Mouse (Mus musculus) MEL (cell line): ENCODE measurements at regions not wholly inside any gene's neighbourhood (a gene's known extent, or its start where the extent isn't known, plus 50 kb on each side); places are given as distances from the start of the nearest gene placed in this dataset.

Experiments used
- DNase-seq: peaks from one replicate; pipeline ENCODE4 v3.0.0; 2011; ENCODE audit warnings: low read depth, low spot score
- H3K27ac ChIP-seq: 2 replicates; pipeline ENCODE4 v1.5.1; 2012; ENCODE audit warnings: low read depth, mild to moderate bottlenecking, control low read depth, low read length, moderate library complexity; ENCODE audit not compliant: control insufficient read depth
- H3K27me3 ChIP-seq, 2 experiments: fragments of 150-350 bp in 1 of 2; sonication (generic) in 1 of 2; 2 replicates each; pipeline ENCODE4 v1.6.1; 2012; ENCODE audit warnings: low read length in 2 of 2, mild to moderate bottlenecking in 2 of 2, improper control_type of control experiment in 1 of 2, moderate library complexity in 1 of 2; ENCODE audit not compliant: insufficient read depth in 2 of 2, control insufficient read depth in 1 of 2
- H3K36me3 ChIP-seq, 2 experiments: 2 replicates each; pipeline ENCODE4 v1.6.1; 2012 to 2014; ENCODE audit warnings: low read length in 2 of 2, improper control_type of control experiment in 1 of 2, inconsistent platforms in 1 of 2, mild to moderate bottlenecking in 1 of 2; ENCODE audit not compliant: insufficient read depth in 2 of 2, control insufficient read depth in 1 of 2
- H3K4me1 ChIP-seq, 2 experiments: fragments of 150-350 bp in 1 of 2; sonication (generic) in 1 of 2; 2 replicates each; pipeline ENCODE4 v1.6.1; 2012; ENCODE audit warnings: low read length in 2 of 2, improper control_type of control experiment in 1 of 2, mild to moderate bottlenecking in 1 of 2; ENCODE audit not compliant: insufficient read depth in 2 of 2, control insufficient read depth in 1 of 2
- H3K4me3 ChIP-seq, 2 experiments: fragments of 150-350 bp in 1 of 2; sonication (generic) in 1 of 2; 2 replicates each; pipeline ENCODE4 v1.5.1; 2012; ENCODE audit warnings: low read depth in 2 of 2, low read length in 2 of 2, mild to moderate bottlenecking in 2 of 2, moderate library complexity in 2 of 2, control low read depth in 1 of 2, improper control_type of control experiment in 1 of 2; ENCODE audit not compliant: control insufficient read depth in 1 of 2, insufficient read depth in 1 of 2
- H3K79me2 ChIP-seq: 2 replicates; pipeline ENCODE4 v1.6.1; 2012; ENCODE audit warnings: mild to moderate bottlenecking, low read length, moderate library complexity; ENCODE audit not compliant: control insufficient read depth, poor library complexity, insufficient read depth
- H3K9ac ChIP-seq: 2 replicates; pipeline ENCODE4 v1.6.1; 2012; ENCODE audit warnings: low read depth, mild to moderate bottlenecking, control low read depth, low read length, moderate library complexity; ENCODE audit not compliant: control insufficient read depth, poor library complexity, severe bottlenecking
- H3K9me3 ChIP-seq: fragments of 150-350 bp; sonication (generic); replicated peaks from 2 replicates; pipeline ENCODE4 v1.6.1; 2012; ENCODE audit warnings: mild to moderate bottlenecking, low read length, improper control_type of control experiment, moderate library complexity; ENCODE audit not compliant: insufficient read depth
- CHD1 ChIP-seq: IDR thresholded peaks from 2 replicates; pipeline ENCODE4 v1.6.1; 2012; ENCODE audit warnings: low read depth, mild to moderate bottlenecking, inconsistent platforms, low read length, improper control_type of control experiment
- CHD2 ChIP-seq: IDR thresholded peaks from 2 replicates; pipeline ENCODE4 v1.6.1; 2011; ENCODE audit warnings: low read length, improper control_type of control experiment
- E2F4 ChIP-seq: IDR thresholded peaks from 2 replicates; pipeline ENCODE4 v1.6.1; 2011; ENCODE audit warnings: low read depth, low read length, improper control_type of control experiment, borderline replicate concordance
- ELF1 ChIP-seq: IDR thresholded peaks from 2 replicates; pipeline ENCODE4 v1.6.1; 2014; ENCODE audit warnings: low read depth, mild to moderate bottlenecking, inconsistent platforms, low read length, improper control_type of control experiment, moderate library complexity
- ETS1 ChIP-seq: IDR thresholded peaks from 2 replicates; pipeline ENCODE4 v1.6.1; 2012; ENCODE audit warnings: low read depth, mild to moderate bottlenecking, inconsistent platforms, low read length, improper control_type of control experiment, moderate library complexity
- GABPA ChIP-seq: IDR thresholded peaks from 2 replicates; pipeline ENCODE4 v1.6.1; 2012; ENCODE audit warnings: low read depth, mild to moderate bottlenecking, inconsistent platforms, low read length, improper control_type of control experiment, moderate library complexity
- HCFC1 ChIP-seq: IDR thresholded peaks from 2 replicates; pipeline ENCODE4 v1.6.1; 2012; ENCODE audit warnings: low read depth, mild to moderate bottlenecking, inconsistent platforms, low read length, improper control_type of control experiment, moderate library complexity
- JUND ChIP-seq: IDR thresholded peaks from 2 replicates; pipeline ENCODE4 v1.6.1; 2011; ENCODE audit warnings: low read depth, mild to moderate bottlenecking, improper control_type of control experiment, low read length
- KAT2A ChIP-seq: conservative IDR thresholded peaks from 2 replicates; pipeline ENCODE4 v1.6.1; 2012; ENCODE audit warnings: low read depth, low read length, improper control_type of control experiment, inconsistent platforms
- MAFK ChIP-seq: IDR thresholded peaks from 2 replicates; pipeline ENCODE4 v1.6.1; 2011; ENCODE audit warnings: low read depth, mild to moderate bottlenecking, low read length, improper control_type of control experiment, borderline replicate concordance
- MAX ChIP-seq: IDR thresholded peaks from 2 replicates; pipeline ENCODE4 v1.6.1; 2011; ENCODE audit warnings: low read length, improper control_type of control experiment
- MAZ ChIP-seq: IDR thresholded peaks from 2 replicates; pipeline ENCODE4 v1.6.1; 2012; ENCODE audit warnings: low read depth, mild to moderate bottlenecking, inconsistent platforms, low read length, improper control_type of control experiment
- MYB ChIP-seq: IDR thresholded peaks from 2 replicates; pipeline ENCODE4 v1.6.1; 2011; ENCODE audit warnings: mild to moderate bottlenecking, low read depth, low read length, improper control_type of control experiment
- POLR2A ChIP-seq, 2 experiments: IDR thresholded peaks; 2 replicates each; pipeline ENCODE4 v1.6.1; 2011 to 2012; ENCODE audit warnings: low read length in 2 of 2, mild to moderate bottlenecking in 2 of 2, control low read depth in 1 of 2, improper control_type of control experiment in 1 of 2, low read depth in 1 of 2, moderate library complexity in 1 of 2; ENCODE audit not compliant: control insufficient read depth in 1 of 2, insufficient read depth in 1 of 2, poor library complexity in 1 of 2
- POLR2AphosphoS2 ChIP-seq: IDR thresholded peaks from 2 replicates; pipeline ENCODE4 v1.6.1; 2011; ENCODE audit warnings: low read length, improper control_type of control experiment
- POLR2AphosphoS5 ChIP-seq: IDR thresholded peaks from 2 replicates; pipeline ENCODE4 v1.6.1; 2012; ENCODE audit warnings: low read depth, borderline replicate concordance, mild to moderate bottlenecking, inconsistent platforms, low read length, moderate library complexity, mixed read lengths
- RAD21 ChIP-seq: IDR thresholded peaks from 2 replicates; pipeline ENCODE4 v1.6.1; 2011; ENCODE audit warnings: mild to moderate bottlenecking, low read depth, low read length, improper control_type of control experiment
- SIN3A ChIP-seq: IDR thresholded peaks from 2 replicates; pipeline ENCODE4 v1.6.1; 2012; ENCODE audit warnings: low read length, improper control_type of control experiment, inconsistent platforms
- SMC3 ChIP-seq: IDR thresholded peaks from 2 replicates; pipeline ENCODE4 v1.6.1; 2011; ENCODE audit warnings: low read depth, low read length, improper control_type of control experiment
- TBP ChIP-seq: IDR thresholded peaks from 2 replicates; pipeline ENCODE4 v1.8.0; 2011; ENCODE audit warnings: low read depth, low read length, improper control_type of control experiment
- TCF12 ChIP-seq: IDR thresholded peaks from 2 replicates; pipeline ENCODE4 v1.6.1; 2014; ENCODE audit warnings: low read depth, mild to moderate bottlenecking, inconsistent platforms, low read length, improper control_type of control experiment, moderate library complexity
- USF2 ChIP-seq, 2 experiments: IDR thresholded peaks; 2 replicates each; pipeline ENCODE4 v1.6.1; 2011 to 2012; ENCODE audit warnings: improper control_type of control experiment in 2 of 2, low read length in 2 of 2, borderline replicate concordance in 1 of 2, inconsistent platforms in 1 of 2, low read depth in 1 of 2, mild to moderate bottlenecking in 1 of 2; ENCODE audit not compliant: insufficient read depth in 1 of 2
- ZKSCAN1 ChIP-seq: IDR thresholded peaks from 2 replicates; pipeline ENCODE4 v1.6.1; 2012; ENCODE audit warnings: low read depth, mild to moderate bottlenecking, inconsistent platforms, low read length, improper control_type of control experiment, moderate library complexity
- ZMIZ1 ChIP-seq: IDR thresholded peaks from 2 replicates; pipeline ENCODE4 v1.6.1; 2012; ENCODE audit warnings: low read depth, mild to moderate bottlenecking, inconsistent platforms, low read length, improper control_type of control experiment, moderate library complexity
- ZNF384 ChIP-seq: IDR thresholded peaks from 2 replicates; pipeline ENCODE4 v1.6.1; 2012; ENCODE audit warnings: low read depth, mild to moderate bottlenecking, inconsistent platforms, low read length, improper control_type of control experiment

DNA sequence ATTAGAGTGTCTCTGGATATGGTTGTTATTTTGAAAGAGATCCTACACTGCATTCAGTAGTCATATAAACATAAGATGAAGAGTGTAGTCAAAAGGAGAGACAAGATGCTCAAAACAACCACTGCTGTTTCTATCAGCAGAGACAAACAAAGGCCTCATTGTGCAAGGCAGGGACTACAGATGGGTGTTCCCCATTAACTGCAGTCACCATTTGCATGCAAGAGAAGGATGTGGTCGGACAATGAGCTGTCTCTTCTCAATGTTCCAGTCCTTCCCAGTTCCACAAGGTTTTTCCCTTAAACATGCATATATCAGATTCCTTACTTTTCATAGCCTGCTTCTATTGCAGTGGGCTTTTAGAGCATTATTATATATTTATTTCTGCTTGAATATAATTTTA is 1056.7 kb downstream of the Slc22a22 start:
- Histone ChIP-seq H3K9ac (no peak overlapping the region), H3K4me1 (no peaks in the 10 kb centered on the region), H3K27ac (no peak overlapping the region), H3K36me3 (no peaks in the 10 kb centered on the region), H3K79me2 (no peaks in the 10 kb centered on the region), H3K9me3 (no peaks in the 10 kb centered on the region)
- no peak for DNase-seq
- no peak for TF ChIP-seq ZMIZ1
- TF ChIP-seq E2F4: no peak
- TF ChIP-seq JUND: no peak
- no peak for TF ChIP-seq MAX
- no peak for TF ChIP-seq SIN3A
- TF ChIP-seq MAFK: no peak
- TF ChIP-seq ELF1: no peak
- TF ChIP-seq POLR2A (IDR thresholded peaks at IDR 0.05; ENCODE audit: control insufficient read depth in 1 of 2, insufficient read depth in 1 of 2, low read depth in 1 of 2, low read length in 2 of 2, poor library complexity in 1 of 2): no peak
- TF ChIP-seq ZNF384: no peak
- no peak for TF ChIP-seq TBP
- no peak for TF ChIP-seq ETS1
- no peak for TF ChIP-seq GABPA
- no peak for TF ChIP-seq SMC3
- no peak for TF ChIP-seq KAT2A
- TF ChIP-seq CHD1: no peak
- no peak for TF ChIP-seq USF2 (IDR thresholded peaks at IDR 0.05; ENCODE audit: borderline replicate concordance in 1 of 2, insufficient read depth in 1 of 2, low read depth in 1 of 2, low read length in 2 of 2)
- no peak for TF ChIP-seq MAZ
- TF ChIP-seq RAD21: no peak
- TF ChIP-seq MYB: no peak
- TF ChIP-seq, all 39 proteins: peak for 0
- H3K27me3 ChIP-seq: no peaks in the 10 kb centered on the region
- H3K4me3 ChIP-seq: no peak overlapping the region

DNA sequence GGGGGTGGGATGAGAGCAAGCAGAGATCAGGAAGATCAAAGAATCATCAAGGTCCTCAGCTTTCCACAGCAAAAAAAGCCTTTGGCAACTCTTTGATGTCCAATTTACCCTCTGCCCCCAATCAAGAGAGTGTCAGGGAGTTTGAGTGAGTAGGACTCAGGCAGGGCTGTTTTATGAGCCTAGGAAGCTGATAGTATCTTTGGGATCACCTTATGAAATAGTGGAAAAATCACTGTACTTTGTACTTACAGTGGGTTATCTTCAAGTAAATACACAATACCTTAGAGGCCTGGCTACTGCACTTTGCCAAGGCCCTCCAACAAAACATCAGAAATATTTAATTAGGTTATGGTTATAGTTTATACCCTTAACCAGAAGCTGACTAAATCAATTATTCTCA is 1085.4 kb downstream of the Slc22a22 start:
- no peak for DNase-seq
- no peak overlapping the region for H3K9ac ChIP-seq
- H3K4me1 ChIP-seq: no peaks in the 10 kb centered on the region
- no peaks in the 10 kb centered on the region for H3K27me3 ChIP-seq
- no peaks in the 10 kb centered on the region for H3K9me3 ChIP-seq
- H3K36me3 ChIP-seq: no peaks in the 10 kb centered on the region
- H3K79me2 ChIP-seq: no peaks in the 10 kb centered on the region
- TF ChIP-seq RAD21: no peak
- TF ChIP-seq TCF12: no peak
- TF ChIP-seq SIN3A: no peak
- TF ChIP-seq ZMIZ1: no peak
- no peak for TF ChIP-seq POLR2AphosphoS2
- TF ChIP-seq SMC3: no peak
- no peak for TF ChIP-seq KAT2A
- no peak for TF ChIP-seq HCFC1
- TF ChIP-seq CHD2: no peak
- TF ChIP-seq ZNF384: no peak
- no peak for TF ChIP-seq POLR2AphosphoS5
- TF ChIP-seq MAFK: no peak
- no peak for TF ChIP-seq ZKSCAN1
- no peak for TF ChIP-seq ELF1
- TF ChIP-seq, all 39 proteins: peak for 0
- no peak overlapping the region for H3K27ac ChIP-seq
- no peak overlapping the region for H3K4me3 ChIP-seq
